Mouse (Mus musculus) cortical plate, adult 2 months (tissue): ENCODE results near the gene Thap7. TPM values are rescaled to one million over a fixed set of nuclear protein-coding genes. Genes with fewer than 3 reads are reported as not detected.
"Not testable (repeated sequence)": the region's sequence is repeated elsewhere in the genome, so short reads cannot be mapped to it uniquely, and the experiment has no call there.

Experiments
- H3K27ac ChIP-seq: fragments of 200-500 bp; 2 replicates; pipeline ENCODE4 v1.5.1; 2012; ENCODE audit warnings: low read length, control low read depth, inconsistent platforms; ENCODE audit not compliant: insufficient read depth
- H3K4me1 ChIP-seq: fragments of 200-500 bp; 2 replicates; pipeline ENCODE4 v1.6.1; 2011; ENCODE audit warnings: low read length; ENCODE audit not compliant: control insufficient read depth, insufficient read depth
- H3K4me3 ChIP-seq: fragments of 200-500 bp; 2 replicates; pipeline ENCODE4 v1.5.1; 2011; ENCODE audit warnings: mild to moderate bottlenecking, low read length, control low read depth; ENCODE audit not compliant: insufficient read depth
- CTCF ChIP-seq: fragments of 200-500 bp; IDR thresholded peaks from 2 replicates; pipeline ENCODE4 v1.5.1; 2011; ENCODE audit warnings: mild to moderate bottlenecking, control low read depth, low read length; ENCODE audit not compliant: insufficient read depth; ENCODE audit errors: extremely low read depth
- POLR2A ChIP-seq: fragments of 200-500 bp; IDR thresholded peaks from 2 replicates; pipeline ENCODE4 v1.6.1; 2011; ENCODE audit warnings: mild to moderate bottlenecking, low read length, control low read depth; ENCODE audit not compliant: insufficient read depth; ENCODE audit errors: extremely low read depth
- polyA plus RNA-seq: library from polyadenylated mRNA; depleted of rRNA; stranded (reverse); fragments of >200 nt; gene quantifications from 2 replicates; pipeline ENCODE4 v1.2.3, GENCODE M21; 2012

Gene Thap7
- polyA plus RNA-seq, 1 experiment, result 64.9 TPM

DNA sequence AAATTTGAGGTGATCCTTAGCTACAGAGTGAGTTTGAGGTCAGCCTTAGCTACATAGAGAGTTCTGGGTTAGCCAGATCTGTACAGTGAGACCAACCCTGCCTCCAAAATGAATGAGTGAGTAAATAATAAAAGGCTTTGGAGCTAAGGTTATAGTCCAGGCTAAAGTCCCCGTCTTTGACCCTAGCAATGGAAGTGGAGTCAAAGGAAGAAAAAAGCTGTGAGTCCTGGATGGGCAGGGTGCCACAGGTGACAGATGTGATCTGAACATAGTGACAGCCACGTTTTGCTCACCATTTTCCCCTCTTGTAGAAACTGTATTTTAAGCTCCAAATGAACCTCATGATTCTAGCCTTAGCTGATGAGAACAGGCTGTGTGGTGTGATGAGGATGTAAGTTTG lies 12.0 kb downstream of the Thap7 start:
- H3K4me1 ChIP-seq, result no peaks in the 10 kb centered on the region
- no peak overlapping the region for H3K4me3 ChIP-seq
- no peak overlapping the region for H3K27ac ChIP-seq
- no peak for TF ChIP-seq CTCF
- TF ChIP-seq POLR2A, result no peak

DNA sequence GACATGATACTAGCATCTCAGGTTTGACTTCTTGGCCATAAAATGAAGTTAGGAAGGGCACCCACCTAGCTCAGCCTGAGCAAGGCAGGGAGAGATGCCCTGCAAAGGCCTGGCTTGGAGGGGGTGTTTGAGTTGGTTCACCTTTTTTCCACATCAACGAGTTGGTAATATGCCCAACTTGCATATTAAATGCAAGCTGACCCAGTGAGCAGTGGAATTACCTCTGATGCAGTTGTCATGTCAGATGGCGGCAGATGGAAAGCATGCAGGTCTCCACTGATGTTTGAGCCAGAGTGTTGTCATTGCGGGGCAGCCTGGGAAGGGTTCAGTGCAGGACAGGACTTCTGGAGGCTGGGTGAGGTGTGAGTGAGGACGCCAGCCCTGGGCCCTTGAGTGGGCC lies 19.5 kb downstream of the Thap7 start:
- TF ChIP-seq CTCF (no peak), POLR2A (no peak)
- Histone ChIP-seq H3K4me1 (peaks cover 5% of the 10 kb centered on the region; the same call in 1 of the 2 replicates), H3K27ac (no peak overlapping the region), H3K4me3 (no peak overlapping the region)

DNA sequence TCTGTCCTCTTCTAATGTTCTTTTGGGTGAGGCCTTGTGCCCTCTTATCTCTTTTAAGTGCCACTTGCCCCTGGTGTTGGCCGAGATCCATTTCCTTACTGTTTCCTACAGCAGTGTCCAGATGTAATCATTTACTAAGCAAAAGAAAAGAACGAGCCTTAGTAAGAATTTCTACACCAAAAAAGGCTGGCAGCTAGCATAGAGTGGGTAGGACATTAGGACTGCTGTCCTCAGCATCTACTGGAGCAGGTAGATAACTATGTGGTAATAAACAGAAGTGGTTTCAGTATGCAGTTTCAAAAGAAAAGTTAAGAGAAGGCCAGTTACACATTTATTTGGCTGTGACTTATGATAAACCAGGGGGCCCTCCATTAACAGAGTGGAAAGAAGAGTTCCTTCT lies 20.2 kb downstream of the Thap7 start:
- Histone ChIP-seq H3K4me1 (peaks cover 5% of the 10 kb centered on the region; the same call in 1 of the 2 replicates), H3K27ac (no peak overlapping the region), H3K4me3 (no peak overlapping the region)
- TF ChIP-seq CTCF (no peak), POLR2A (no peak)

DNA sequence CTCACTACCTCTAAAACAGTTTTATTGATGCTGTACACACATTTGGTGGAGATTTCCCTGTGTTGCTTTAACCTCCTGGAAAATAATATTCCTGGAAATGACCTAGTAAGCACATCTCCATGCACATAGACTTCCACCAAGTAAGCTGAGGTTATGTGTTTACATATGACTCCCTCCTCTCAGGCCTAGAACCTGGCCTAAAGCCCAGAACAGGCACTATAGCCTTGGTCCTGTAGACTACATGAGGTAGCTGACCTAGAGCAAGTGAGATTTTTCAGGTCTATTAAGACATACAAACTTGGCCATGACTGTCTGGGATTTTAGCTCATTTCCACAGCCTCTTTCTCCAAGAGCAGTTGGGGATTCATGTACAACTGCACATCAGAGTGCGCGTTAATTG lies 20.8 kb downstream of the Thap7 start:
- Histone ChIP-seq H3K27ac (no peak overlapping the region), H3K4me3 (peak overlapping the region; percentile 64; the same call in 1 of the 2 replicates), H3K4me1 (peaks cover 5% of the 10 kb centered on the region; the same call in 1 of the 2 replicates)
- TF ChIP-seq CTCF, result no peak
- no peak for TF ChIP-seq POLR2A

DNA sequence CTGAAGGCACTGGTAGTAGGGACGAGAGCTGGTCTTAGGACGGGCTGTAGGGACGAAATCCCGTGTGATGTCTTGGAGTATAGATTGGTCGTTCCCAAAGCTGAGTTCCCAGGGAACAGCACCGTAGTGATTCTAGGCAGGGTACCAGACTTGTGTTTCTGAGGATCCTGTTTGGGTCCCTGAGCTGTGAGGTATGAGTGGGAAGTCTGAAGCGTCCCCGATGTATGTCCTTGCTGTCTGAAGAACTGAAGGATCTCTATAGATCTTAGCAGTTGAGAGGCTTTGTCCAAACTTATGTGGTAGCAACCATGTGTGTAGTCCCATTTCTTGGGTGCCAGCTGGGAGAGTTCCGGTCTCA lies 21.7 kb downstream of the Thap7 start:
- Histone ChIP-seq H3K4me1 (peaks cover 5% of the 10 kb centered on the region; the same call in 1 of the 2 replicates), H3K4me3 (peak overlapping the region; percentile 64), H3K27ac (0 out of 2 replicates have a peak overlapping the region, but pooled peaks have one; percentile 1)
- TF ChIP-seq POLR2A (no peak), CTCF (no peak)

DNA sequence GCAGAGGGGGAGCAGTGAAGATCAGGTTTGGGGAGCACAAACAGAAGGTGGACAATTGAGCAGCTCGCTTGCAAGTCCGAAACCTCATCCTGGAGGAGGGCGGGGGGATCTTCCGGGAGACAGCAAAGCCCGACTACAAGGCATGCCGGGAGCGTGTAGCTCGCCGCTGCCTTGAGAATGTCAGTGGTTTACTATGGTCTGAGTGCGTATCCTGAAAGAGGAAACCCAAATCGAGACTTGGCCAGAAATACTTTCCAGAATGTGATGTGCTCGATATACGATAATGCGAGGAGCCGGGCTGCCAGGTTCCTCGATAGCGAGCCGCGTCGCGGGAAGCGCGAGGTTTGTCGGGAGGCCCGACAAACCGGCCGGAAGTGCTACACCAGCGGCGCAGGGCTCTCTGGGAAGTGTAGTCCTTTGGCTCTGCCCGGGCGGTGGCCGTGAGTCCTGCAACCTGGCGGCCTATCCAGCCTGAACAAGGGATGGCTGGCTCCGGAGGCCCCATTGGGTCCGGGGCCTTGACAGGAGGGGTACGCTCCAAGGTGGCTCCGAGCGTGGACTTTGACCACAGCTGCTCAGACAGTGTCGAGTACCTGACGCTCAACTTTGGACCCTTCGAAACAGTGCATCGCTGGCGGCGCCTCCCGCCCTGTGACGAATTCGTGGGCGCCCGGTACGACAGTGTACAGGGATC lies 22.2 kb downstream of the Thap7 start, which contains the start of gene Lztr1:
TSS of gene Lztr1 (plus strand) at position 143 of the 694 bp plus-strand sequence.
- H3K27ac ChIP-seq, result peak within 1 kb of the TSS; percentile 77
- peak; percentile 59; the same call in 1 of the 2 replicates for TF ChIP-seq POLR2A
- no peak for TF ChIP-seq CTCF
- peaks cover 5% of the 10 kb centered on the region; the same call in 1 of the 2 replicates for H3K4me1 ChIP-seq
- H3K4me3 ChIP-seq, result peak within 1 kb of the TSS; percentile 64

DNA sequence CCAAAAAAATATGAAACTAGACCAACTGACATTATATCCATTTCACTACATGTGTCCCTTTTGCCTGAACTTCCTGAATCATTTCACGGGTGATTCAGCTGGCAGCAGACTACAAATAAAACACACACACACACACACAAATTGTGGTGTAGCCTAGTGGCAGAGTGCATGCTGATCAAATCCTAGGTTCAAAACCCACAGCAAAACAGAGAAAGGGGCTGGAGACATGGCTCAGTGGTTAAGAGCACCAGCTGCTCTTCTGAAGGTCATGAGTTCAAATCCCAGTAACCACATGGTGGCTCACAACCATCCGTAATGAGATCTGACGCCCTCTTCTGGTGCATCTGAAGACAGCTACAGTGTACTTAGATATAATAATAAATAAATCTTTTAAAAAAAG lies 22.9 kb downstream of the Thap7 start:
- H3K4me1 ChIP-seq, H3K27ac ChIP-seq: not testable (repeated sequence)
- peak overlapping the region; percentile 64 for H3K4me3 ChIP-seq

DNA sequence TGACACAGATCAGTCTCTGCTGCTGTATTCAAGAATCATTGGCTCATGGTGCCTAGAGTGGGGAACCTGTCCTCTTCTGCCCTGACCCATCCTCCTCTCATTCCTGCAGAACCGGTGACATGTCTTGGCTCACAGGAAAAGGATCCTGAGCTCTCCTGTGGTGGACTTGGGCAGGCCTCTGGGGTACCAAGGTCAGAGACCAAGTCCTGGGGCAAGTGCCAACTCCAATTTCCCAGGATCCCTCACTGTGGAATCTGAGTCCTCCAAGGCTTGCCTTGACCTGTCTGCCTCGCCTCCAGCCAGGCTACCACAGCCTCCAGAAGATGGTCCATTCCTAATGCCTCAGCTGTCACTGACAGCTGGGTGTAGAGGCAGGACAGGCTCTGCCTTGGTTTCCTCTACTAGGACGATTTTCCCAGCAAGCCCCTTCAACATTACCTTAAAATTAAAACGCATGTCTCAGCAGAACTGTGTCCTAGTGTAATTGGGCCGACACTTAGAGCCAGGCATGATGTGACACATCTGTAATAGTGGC lies 23.9 kb downstream of the Thap7 start:
- TF ChIP-seq CTCF, result no peak
- TF ChIP-seq POLR2A, result no peak
- no peak overlapping the region for H3K4me3 ChIP-seq
- peaks cover 5% of the 10 kb centered on the region; the same call in 1 of the 2 replicates for H3K4me1 ChIP-seq
- H3K27ac ChIP-seq, result no peak overlapping the region

DNA sequence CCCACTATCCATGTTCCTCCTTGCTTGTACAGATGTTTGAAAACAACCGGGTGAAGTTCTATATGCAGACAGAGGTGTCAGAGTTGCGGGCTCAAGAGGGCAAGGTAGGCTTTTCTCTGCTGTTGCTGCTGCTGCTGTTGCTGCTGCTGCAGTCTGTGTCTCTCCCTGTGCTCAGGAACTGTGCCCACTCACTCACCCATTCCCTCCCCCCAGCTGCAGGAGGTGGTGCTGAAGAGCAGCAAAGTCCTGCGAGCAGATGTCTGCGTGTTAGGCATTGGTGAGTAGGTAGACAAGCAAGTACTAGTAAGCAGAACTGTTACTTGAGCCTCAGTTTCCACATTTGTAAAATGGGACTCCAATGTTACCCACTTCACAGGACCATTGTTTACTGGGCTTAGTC lies 28.3 kb downstream of the Thap7 start:
- H3K4me1 ChIP-seq, result no peaks in the 10 kb centered on the region
- no peak for TF ChIP-seq CTCF
- TF ChIP-seq POLR2A, result no peak

DNA sequence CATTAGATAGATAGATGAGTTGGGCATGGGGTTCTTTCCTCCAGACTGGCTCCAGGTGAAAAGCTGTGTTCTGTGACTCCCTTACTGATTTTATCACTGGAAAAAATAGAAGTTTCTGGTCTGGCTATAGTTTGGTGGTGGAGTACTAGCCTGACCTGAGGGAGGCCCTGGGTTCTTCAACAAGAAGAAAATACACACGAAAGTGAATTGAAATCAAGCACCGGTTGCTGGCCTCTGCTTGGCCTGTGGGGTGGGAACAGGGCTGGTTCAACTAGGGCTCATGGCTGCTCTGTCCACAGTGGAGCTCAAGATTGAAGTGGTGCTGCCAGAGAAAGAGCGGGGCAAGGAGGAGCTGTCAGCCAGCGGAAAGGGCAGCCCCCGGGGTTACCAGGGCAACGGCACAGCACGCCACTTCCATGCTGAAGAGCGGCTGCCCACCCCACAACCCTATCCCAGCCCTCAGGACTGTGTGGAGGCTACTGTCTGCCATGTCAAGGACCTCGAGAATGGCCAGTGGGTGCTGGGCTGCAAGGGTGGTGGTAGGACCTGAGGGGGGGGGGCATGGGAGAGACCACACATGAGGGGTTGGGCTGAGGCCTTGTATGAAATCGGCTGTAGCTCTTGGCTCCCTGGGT lies 31.6 kb downstream of the Thap7 start:
- Histone ChIP-seq H3K27ac (no peak overlapping the region), H3K4me1 (peaks cover 8% of the 10 kb centered on the region), H3K4me3 (no peak overlapping the region)
- TF ChIP-seq POLR2A (no peak), CTCF (no peak)

More for the DNA sequence above, 28.3 kb downstream of the Thap7 start:
- H3K4me3 ChIP-seq, result no peak overlapping the region
- no peak overlapping the region for H3K27ac ChIP-seq
